Mouse (Mus musculus) stomach, postnatal 0 days (tissue): ENCODE measurements at regions not wholly inside any gene's neighbourhood (a gene's known extent, or its start where the extent isn't known, plus 50 kb on each side); places are given as distances from the start of the nearest gene placed in this dataset.

Experiments
- CTCF ChIP-seq: IDR thresholded peaks from 2 replicates; pipeline ENCODE4 v1.5.1; 2016; ENCODE audit warnings: antibody characterized with exemption, low read depth, mild to moderate bottlenecking, moderate library complexity
- EP300 ChIP-seq: optimal IDR thresholded peaks from 2 replicates; pipeline ENCODE3; 2016; ENCODE audit warnings: antibody characterized with exemption

GRCm38 (mm10) chr6:31056786-31057566 is 98.1 kb upstream of the Klf14 start:
- no peak for TF ChIP-seq CTCF
- no peak for TF ChIP-seq EP300
